Mouse (Mus musculus): ENCODE results near the gene Kif16b.

Kif16b gene

GRCm38 (mm10) chr2:142900862-142901805 is at the start of gene Kif16b:
Gene Kif16b (minus strand): TSS chr2:142901531.
- peak; percentile 96 for DNase-seq

- DNase-seq = no peak
Observed at GRCm38 (mm10) chr2:142940899-142941642, 39.7 kb upstream of the Kif16b start.

GRCm38 (mm10) chr2:142930445-142930844 is 29.1 kb upstream of the Kif16b start:
- no peak for DNase-seq

GRCm38 (mm10) chr2:142929226-142930112 is 28.1 kb upstream of the Kif16b start:
- DNase-seq = no peak

GRCm38 (mm10) chr2:142910808-142911388 is 9.6 kb upstream of the Kif16b start:
- DNase-seq = no peak

- no peak for DNase-seq
Observed at GRCm38 (mm10) chr2:142909213-142909612, 7.9 kb upstream of the Kif16b start.

- no peak for DNase-seq
Observed at GRCm38 (mm10) chr2:142907056-142907455, 5.7 kb upstream of the Kif16b start.

- DNase-seq = peak; percentile 96
Observed at GRCm38 (mm10) chr2:142902905-142903895, 1.9 kb upstream of the Kif16b start.

- DNase-seq = no peak
Observed at GRCm38 (mm10) chr2:142900120-142900861, 1.0 kb downstream of the Kif16b start.

GRCm38 (mm10) chr2:142893780-142894179 is 7.6 kb downstream of the Kif16b start:
- DNase-seq = no peak

GRCm38 (mm10) chr2:142891283-142891682 is 10.0 kb downstream of the Kif16b start:
- no peak for DNase-seq

GRCm38 (mm10) chr2:142884456-142884855 is 16.9 kb downstream of the Kif16b start:
- no peak for DNase-seq

GRCm38 (mm10) chr2:142883625-142883994 is 17.7 kb downstream of the Kif16b start:
- no peak for DNase-seq

- DNase-seq = no peak
Observed at GRCm38 (mm10) chr2:142882871-142883624, 18.3 kb downstream of the Kif16b start.

GRCm38 (mm10) chr2:142882466-142882865 is 18.9 kb downstream of the Kif16b start:
- no peak for DNase-seq

GRCm38 (mm10) chr2:142881177-142881576 is 20.2 kb downstream of the Kif16b start:
- no peak for DNase-seq

- DNase-seq = no peak
Observed at GRCm38 (mm10) chr2:142879257-142879818, 22.0 kb downstream of the Kif16b start.

GRCm38 (mm10) chr2:142876636-142877035 is 24.7 kb downstream of the Kif16b start:
- no peak for DNase-seq

GRCm38 (mm10) chr2:142875936-142876335 is 25.4 kb downstream of the Kif16b start:
- no peak for DNase-seq

All from lung, postnatal 36 days (tissue).